Mouse (Mus musculus) liver, embryonic 14.5 days (tissue): Measurements from ENCODE around the gene Scamp5. TPM values are rescaled to one million over a fixed set of nuclear protein-coding genes. Genes with fewer than 3 reads are reported as not detected.

ENCODE experiments used
- ATAC-seq: fragments of 200-750 bp; cut with Nextera tagmentation; 2 replicates; pipeline ENCODE4 v1.8.0; 2017; ENCODE audit warnings: moderate number of reproducible peaks, mild to moderate bottlenecking, moderate library complexity; ENCODE audit not compliant: insufficient read depth
- DNase-seq, 3 experiments: peaks; one replicate each; pipeline ENCODE4 v3.0.0-alpha.2; 2012 to 2013; ENCODE audit warnings: low read depth in 3 of 3, low spot score in 3 of 3
- H3K27ac ChIP-seq: fragments of 300-500 bp; sonication (generic); 2 replicates; pipeline ENCODE4 v1.5.1; 2014; ENCODE audit warnings: moderate library complexity, mild to moderate bottlenecking, control low read depth, inconsistent platforms
- H3K27me3 ChIP-seq: fragments of 300-500 bp; sonication (generic); 2 replicates; pipeline ENCODE4 v1.6.1; 2014; ENCODE audit warnings: mild to moderate bottlenecking, low read length, moderate library complexity; ENCODE audit not compliant: control insufficient read depth, insufficient read depth
- H3K36me3 ChIP-seq: fragments of 300-500 bp; sonication (generic); replicated peaks from 2 replicates; pipeline ENCODE4 v1.6.1; 2014; ENCODE audit warnings: low read depth; ENCODE audit not compliant: control insufficient read depth, insufficient read depth
- H3K4me1 ChIP-seq, 2 experiments: fragments of 200-500 bp in 1 of 2; fragments of 300-500 bp in 1 of 2; sonication (generic) in 1 of 2; replicated peaks; 2 replicates each; pipeline ENCODE4 v1.6.1; 2012 to 2014; ENCODE audit warnings: antibody characterized with exemption in 1 of 2, inconsistent platforms in 1 of 2, low read length in 1 of 2; ENCODE audit not compliant: control insufficient read depth in 2 of 2, insufficient read depth in 2 of 2
- H3K4me2 ChIP-seq: fragments of 300-500 bp; sonication (generic); 2 replicates; pipeline ENCODE4 v1.6.1; 2014; ENCODE audit warnings: low read depth, mild to moderate bottlenecking, control low read depth, moderate library complexity
- H3K4me3 ChIP-seq, 2 experiments: fragments of 200-500 bp in 1 of 2; fragments of 300-500 bp in 1 of 2; sonication (generic) in 1 of 2; 2 replicates each; pipeline ENCODE4 v1.5.1; 2012 to 2014; ENCODE audit warnings: low read depth in 2 of 2, low read length in 2 of 2, mild to moderate bottlenecking in 2 of 2, control low read depth in 1 of 2, inconsistent platforms in 1 of 2, moderate library complexity in 1 of 2; ENCODE audit not compliant: insufficient read depth in 1 of 2
- H3K9ac ChIP-seq: fragments of 300-500 bp; sonication (generic); replicated peaks from 2 replicates; pipeline ENCODE4 v1.6.1; 2014; ENCODE audit warnings: mild to moderate bottlenecking, control low read depth, moderate library complexity
- H3K9me3 ChIP-seq: fragments of 300-500 bp; sonication (generic); 2 replicates; pipeline ENCODE4 v1.6.1; 2016; ENCODE audit warnings: low read length, mixed read lengths; ENCODE audit not compliant: control insufficient read depth
- CTCF ChIP-seq: IDR thresholded peaks from 2 replicates; pipeline ENCODE4 v1.5.1; 2016; ENCODE audit warnings: antibody characterized with exemption, low read depth, control low read depth
- EP300 ChIP-seq: IDR thresholded peaks from 2 replicates; pipeline ENCODE4 v1.6.1; 2016; ENCODE audit warnings: antibody characterized with exemption, low read depth
- WGBS: fragments of 180-500 bp; shearing (Covaris S2); extraction: QIAGEN DNeasy Blood & Tissue Kit; methylation state at CpG from one replicate; pipeline ENCODE4 v1.1.7; 2014; ENCODE audit not compliant: insufficient replicate concordance; 5-methylcytosine and 5-hydroxymethylcytosine counted together
- polyA plus RNA-seq, 2 experiments: library from polyadenylated mRNA; depleted of rRNA in 1 of 2; stranded (reverse) in 1 of 2; unstranded in 1 of 2; fragments of >200 nt; fragmentation: Nextera tagmentation in 1 of 2; extraction: Ambion mirVana in 1 of 2; gene quantifications; 2 replicates each; pipeline versions ENCODE4 v1.2.1 to v1.2.3; 2012 to 2014

Scamp5 gene
- polyA plus RNA-seq, 2 experiments = 4.5 to 9.1 TPM

DNA sequence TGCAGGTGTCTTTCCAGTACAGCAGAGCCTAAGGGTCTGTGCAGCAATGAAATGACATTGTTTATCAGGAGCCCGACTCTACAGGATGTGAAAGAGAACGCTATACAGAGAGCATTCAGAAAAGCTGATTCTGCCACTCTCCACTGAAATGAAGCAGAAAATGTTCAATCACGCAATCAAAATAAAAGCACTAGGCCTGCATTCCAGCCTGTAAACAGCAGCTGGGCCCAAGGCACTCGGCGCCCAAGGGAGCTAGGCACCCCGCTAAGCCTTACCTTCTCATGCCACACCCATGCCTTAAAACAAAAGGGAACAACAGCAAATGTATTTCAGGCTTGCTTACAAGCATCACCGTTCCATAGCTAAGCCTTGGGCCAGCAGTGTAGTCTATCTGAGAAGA, 30.7 kb upstream of the Scamp5 start:
- TF ChIP-seq CTCF = no peak
- no peak for TF ChIP-seq EP300
- no peaks in the 10 kb centered on the region for H3K36me3 ChIP-seq
- H3K4me3 ChIP-seq = no peak overlapping the region
- DNase-seq = no peak
- no peak for ATAC-seq
- peaks cover 47% of the 10 kb centered on the region for H3K27me3 ChIP-seq
- H3K27ac ChIP-seq = no peak overlapping the region
- no peak overlapping the region for H3K9ac ChIP-seq
- no peaks in the 10 kb centered on the region for H3K9me3 ChIP-seq
- WGBS = 57% methylated on average over 7 of the region's 7 CpGs
- H3K4me2 ChIP-seq = no peak overlapping the region
- H3K4me1 ChIP-seq = 0 out of 4 replicates have a peak, but pooled peaks cover 0 to 1% of the 10 kb centered on the region in 2 experiments

- 0 out of 4 replicates have a peak, but pooled peaks cover 0 to 1% of the 10 kb centered on the region in 2 experiments for H3K4me1 ChIP-seq
- no peak for ATAC-seq
- 42% methylated on average over 5 of the region's 5 CpGs for WGBS
These were observed 29.4 kb upstream of the Scamp5 start for GRCm38 (mm10) chr9:57497236-57497635.

DNA sequence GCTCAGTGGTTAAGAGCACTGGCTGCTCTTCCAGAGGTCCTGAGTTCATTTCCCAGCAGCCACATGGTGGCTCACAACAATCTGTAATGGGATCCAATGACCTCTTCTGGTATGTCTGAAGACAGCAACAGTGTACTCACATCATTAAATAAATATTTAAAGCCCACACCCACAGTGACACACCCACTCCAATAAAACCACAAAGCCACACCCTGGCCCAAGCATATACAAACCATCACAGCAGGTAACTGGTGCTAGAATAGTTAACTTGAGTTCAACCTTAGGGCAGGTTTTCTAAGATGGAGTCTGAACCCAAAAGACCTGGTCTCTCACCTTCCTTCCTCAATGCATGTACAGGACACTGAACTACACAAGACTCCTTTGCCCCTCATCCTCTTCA, 27.1 kb upstream of the Scamp5 start:
- no peak overlapping the region for H3K9ac ChIP-seq
- DNase-seq (no peak), ATAC-seq (no peak)
- H3K4me2 ChIP-seq = no peak overlapping the region
- no peaks in the 10 kb centered on the region for H3K36me3 ChIP-seq
- H3K4me1 ChIP-seq = 0 out of 4 replicates have a peak, but pooled peaks cover 0 to 1% of the 10 kb centered on the region in 2 experiments
- H3K9me3 ChIP-seq = no peaks in the 10 kb centered on the region; the same call in 1 of the 2 replicates
- no peak overlapping the region for H3K27ac ChIP-seq
- no peak for TF ChIP-seq EP300
- no peak for TF ChIP-seq CTCF
- no peak overlapping the region for H3K4me3 ChIP-seq
- peaks cover 11% of the 10 kb centered on the region for H3K27me3 ChIP-seq

More at GRCm38 (mm10) chr9:57497236-57497635, 29.4 kb upstream of the Scamp5 start:
- Histone ChIP-seq H3K36me3 (no peaks in the 10 kb centered on the region), H3K4me3 (no peak overlapping the region), H3K27ac (no peak overlapping the region), H3K9ac (no peak overlapping the region), H3K9me3 (no peaks in the 10 kb centered on the region), H3K4me2 (no peak overlapping the region), H3K27me3 (peaks cover 34% of the 10 kb centered on the region)
- TF ChIP-seq EP300 (no peak), CTCF (no peak)
- DNase-seq = no peak

DNA sequence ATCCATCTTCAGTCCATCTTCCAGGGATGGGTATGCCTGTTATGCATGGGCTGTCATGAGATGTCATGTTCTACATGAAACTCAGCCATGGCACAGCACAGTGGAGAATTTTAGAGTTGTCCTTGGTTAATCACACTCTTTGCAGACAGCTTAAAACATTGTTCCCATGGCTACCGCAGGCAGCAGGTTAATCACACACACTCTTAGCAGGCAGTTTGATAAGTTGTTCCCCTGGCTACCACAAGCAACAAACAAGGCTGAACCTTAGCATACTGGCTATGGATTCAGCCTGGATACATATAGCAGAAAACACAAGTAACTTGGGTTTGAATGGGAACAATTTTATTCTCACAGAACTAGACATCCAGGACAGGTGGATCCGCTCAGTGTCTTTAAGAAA, 25.7 kb upstream of the Scamp5 start:
- 66% methylated on average over 2 of the region's 2 CpGs for WGBS
- Histone ChIP-seq H3K36me3 (no peaks in the 10 kb centered on the region), H3K27ac (no peak overlapping the region), H3K4me1 (0 out of 4 replicates have a peak, but pooled peaks cover 0 to 1% of the 10 kb centered on the region in 2 experiments), H3K9me3 (no peaks in the 10 kb centered on the region; the same call in 1 of the 2 replicates), H3K4me3 (no peak overlapping the region), H3K9ac (no peak overlapping the region), H3K27me3 (peaks cover 4% of the 10 kb centered on the region), H3K4me2 (no peak overlapping the region)
- DNase-seq = no peak
- TF ChIP-seq EP300 (no peak), CTCF (no peak)
- ATAC-seq = no peak

DNA sequence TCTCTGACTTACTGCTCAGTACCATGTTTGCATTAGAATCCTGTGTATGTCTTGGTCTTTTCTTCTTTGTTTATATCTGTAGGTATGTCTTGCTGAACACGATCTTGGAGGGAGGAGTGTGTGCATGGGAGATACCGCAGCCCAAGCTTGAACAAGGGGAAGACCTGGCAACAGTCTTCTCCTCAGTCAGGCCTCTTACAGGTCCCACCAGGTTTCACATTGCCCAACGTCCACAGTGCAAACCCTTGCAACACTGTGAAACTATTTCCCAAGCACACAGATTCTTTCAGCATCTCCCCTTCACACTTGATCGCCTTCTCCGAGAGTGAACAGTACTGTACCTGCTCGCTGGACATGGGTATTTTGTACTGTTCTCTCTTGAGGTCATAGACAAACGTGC, 19.9 kb upstream of the Scamp5 start:
- H3K27me3 ChIP-seq = no peaks in the 10 kb centered on the region; the same call in 1 of the 2 replicates
- TF ChIP-seq CTCF (no peak), EP300 (no peak)
- ATAC-seq = no peak
- WGBS = 53% methylated on average over 7 of the region's 7 CpGs
- no peak overlapping the region for H3K27ac ChIP-seq
- H3K9me3 ChIP-seq = no peaks in the 10 kb centered on the region; the same call in 1 of the 2 replicates
- no peak overlapping the region for H3K4me2 ChIP-seq
- H3K9ac ChIP-seq = no peak overlapping the region
- no peaks in the 10 kb centered on the region for H3K4me1 ChIP-seq
- H3K4me3 ChIP-seq = no peak overlapping the region
- no peaks in the 10 kb centered on the region for H3K36me3 ChIP-seq
- no peak for DNase-seq
